Mouse (Mus musculus): Measurements from ENCODE around the gene Ptpn12.

The Ptpn12 gene

DNA sequence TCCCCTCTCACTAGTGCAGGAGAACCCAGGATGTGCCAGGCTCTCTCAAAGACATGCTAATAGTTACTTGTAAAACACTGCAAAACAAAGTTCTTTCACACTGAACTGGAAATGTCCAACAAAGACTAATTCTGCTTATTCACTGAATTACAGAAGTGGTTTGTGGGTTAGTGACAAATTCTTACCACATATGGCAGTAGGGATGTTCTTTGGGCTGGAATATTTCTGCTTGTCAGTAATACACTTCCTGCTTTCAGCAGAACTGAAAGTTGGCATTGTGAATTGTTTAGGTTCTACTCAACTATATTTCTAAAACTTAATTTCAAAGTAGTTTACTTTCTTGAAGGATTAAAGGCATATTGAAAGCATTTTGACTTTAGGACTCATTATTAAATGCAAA is 25.5 kb downstream of the Ptpn12 start:
- DNase-seq (ENCODE audit: inconsistent ontology term): peak; percentile 58

- no peak for DNase-seq (ENCODE audit: inconsistent ontology term)
Measured at GRCm38 (mm10) chr5:21017075-21017474, 38.6 kb downstream of the Ptpn12 start.

- DNase-seq (ENCODE audit: inconsistent ontology term): no peak
Measured at GRCm38 (mm10) chr5:21010908-21011307, 44.8 kb downstream of the Ptpn12 start.

DNA sequence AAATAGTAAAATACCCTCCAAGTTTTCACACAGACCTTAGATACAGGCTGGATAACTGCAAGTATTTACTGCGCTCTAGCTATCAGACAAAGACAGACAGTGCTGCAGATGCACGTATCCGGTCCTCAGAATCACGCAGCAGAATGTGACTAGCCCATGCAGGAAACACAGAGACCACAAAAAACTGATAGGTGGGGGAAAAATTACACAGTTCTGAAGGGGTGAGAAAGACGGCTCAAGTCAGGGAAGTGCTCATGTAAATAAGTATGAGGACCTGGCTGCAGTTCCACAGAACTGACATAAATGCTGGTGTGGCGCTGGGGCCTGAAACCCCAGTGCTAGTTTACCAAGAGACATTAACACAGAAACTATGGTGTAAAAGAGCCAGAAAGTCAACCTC is 53.0 kb downstream of the Ptpn12 start:
- DNase-seq (ENCODE audit: inconsistent ontology term): no peak

GRCm38 (mm10) chr5:21001622-21002315 is 53.9 kb downstream of the Ptpn12 start:
- no peak for DNase-seq (ENCODE audit: inconsistent ontology term)

DNA sequence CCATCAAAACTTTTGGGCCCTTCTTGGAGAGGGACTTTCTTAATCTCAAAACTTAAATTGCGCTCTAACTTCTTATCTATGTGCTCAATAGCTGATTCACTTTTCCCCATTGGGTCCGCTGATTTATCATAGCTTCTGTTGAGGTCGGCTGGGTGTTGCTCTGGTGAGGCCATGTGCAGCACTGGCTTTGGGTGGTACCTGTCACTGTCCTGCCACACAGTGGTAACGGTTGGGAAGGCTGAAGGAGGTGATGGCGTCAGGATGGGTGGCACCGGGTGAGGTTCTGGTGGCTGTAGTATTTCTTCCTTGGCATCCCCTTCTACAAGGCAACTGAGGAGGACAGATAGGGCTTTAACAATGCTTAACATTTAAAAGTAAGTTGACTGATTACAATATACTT is 57.3 kb downstream of the Ptpn12 start:
- no peak for DNase-seq (ENCODE audit: inconsistent ontology term)

DNA sequence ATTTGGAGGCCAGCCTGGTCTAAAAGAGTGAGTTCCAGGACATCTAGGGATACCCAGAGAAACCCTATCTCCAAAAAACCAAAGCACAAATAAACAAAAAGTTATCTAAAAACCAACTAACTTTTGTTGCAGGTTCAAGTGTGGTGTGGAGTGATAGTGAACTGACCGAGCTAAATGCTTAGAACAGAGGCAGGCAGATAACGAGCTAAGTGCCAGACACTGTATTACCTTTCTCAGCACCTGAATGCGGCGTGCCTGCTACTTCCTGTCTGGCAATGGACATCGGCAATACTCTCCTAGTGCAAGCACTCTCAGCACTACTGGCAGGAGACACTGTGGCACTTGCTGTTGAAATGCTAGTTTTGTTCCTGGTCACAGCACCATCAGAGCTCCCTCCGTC is 58.2 kb downstream of the Ptpn12 start:
- no peak for DNase-seq (ENCODE audit: inconsistent ontology term)

DNA sequence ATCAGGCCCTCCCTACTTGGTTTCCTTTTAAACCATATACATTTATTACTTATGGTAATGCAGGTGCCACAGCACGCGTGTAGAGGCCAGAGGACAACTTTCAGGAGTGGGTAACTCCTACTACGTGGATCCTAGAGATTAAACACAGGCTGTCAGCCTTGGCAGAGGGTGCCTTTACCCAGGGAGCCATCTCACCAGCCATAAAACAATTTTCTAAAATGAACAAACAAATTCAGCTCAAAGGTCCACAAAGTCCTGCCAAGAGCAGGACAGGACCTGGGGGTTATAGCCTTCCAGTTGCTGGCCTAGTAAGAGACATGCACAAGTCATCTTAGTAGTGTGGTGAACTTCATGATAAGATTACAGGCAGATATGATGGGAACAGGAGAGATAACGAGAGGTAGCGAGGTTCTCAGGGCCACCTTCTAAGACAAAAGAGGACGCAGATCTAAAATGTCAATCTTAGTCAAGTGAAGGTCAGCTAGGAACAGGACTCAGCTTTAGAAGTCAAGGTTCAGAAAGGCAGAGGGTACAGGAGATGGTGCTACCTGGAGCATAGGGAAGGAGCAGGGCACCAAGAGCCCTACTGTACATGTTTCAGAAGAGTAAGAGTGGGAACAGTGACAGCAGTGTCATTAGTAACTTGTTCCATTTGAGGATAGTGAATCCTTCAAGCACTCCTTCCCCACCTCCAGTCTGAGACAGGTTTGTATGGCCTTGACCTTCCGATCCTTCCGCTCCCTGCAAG is 65.5 kb downstream of the Ptpn12 start:
- no peak for DNase-seq (ENCODE audit: inconsistent ontology term)

DNA sequence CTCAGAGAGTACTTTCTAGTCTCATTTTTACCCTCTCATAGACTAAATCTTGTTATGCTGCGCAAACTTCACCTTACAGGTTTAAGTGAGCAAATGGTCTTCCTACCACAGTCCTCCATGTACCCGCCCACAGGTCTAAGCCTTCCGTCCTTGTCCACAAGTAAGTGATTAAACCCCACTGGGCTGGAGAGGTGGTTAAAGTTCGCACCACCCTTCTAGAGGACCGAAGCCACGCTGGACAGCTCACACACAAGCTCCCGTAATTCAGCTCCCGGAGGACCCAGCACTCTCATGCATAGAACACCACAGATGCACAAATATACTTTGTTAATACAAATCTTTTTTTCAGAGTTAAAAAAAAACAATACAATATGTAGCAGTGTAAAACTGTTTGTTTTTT is 69.4 kb downstream of the Ptpn12 start:
- no peak for DNase-seq (ENCODE audit: inconsistent ontology term)

DNA sequence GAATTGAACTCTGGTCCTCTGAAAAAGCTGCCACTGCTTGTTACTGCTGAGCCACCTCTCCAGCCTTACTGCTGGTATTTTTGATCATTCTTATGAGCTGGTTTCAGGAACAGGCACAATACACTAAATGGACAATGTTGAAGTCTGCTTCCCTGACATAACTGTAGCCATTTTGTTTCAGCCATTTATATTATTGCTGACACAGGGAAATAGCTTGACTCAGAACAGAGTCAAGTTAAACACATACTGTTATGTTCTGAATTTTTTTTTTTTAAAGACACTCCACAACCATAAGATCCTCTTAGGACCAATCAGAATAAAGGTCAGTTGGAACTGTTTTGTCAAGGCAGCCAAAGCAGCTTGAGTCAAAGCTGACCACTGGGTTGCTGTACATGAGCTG is 72.2 kb downstream of the Ptpn12 start:
- DNase-seq (ENCODE audit: inconsistent ontology term): no peak

- no peak for DNase-seq (ENCODE audit: inconsistent ontology term)
Measured at GRCm38 (mm10) chr5:20974690-20975089, 81.0 kb downstream of the Ptpn12 start.

- DNase-seq (ENCODE audit: inconsistent ontology term): no peak
Measured at GRCm38 (mm10) chr5:20973999-20974398, 81.7 kb downstream of the Ptpn12 start.

DNA sequence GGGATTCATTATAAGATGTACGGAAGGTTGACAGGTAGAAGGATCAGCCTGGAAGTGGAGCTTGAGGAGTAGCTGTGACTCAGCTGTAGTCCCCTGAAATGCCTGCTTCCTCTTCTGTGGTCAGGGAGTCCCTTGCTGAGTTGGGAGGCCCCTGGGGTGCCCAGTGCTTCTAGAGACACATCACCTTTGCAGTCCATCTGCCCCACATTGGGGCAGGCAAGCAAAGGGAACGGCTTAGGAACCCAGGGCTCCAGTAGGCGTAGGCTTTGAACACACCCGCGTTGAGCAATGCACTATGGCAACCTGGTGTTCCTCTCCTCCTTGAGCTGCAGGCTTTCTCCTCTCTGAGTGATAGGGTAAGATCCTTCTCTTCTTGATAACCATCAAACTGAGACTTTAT is 82.6 kb downstream of the Ptpn12 start:
- no peak for DNase-seq (ENCODE audit: inconsistent ontology term)

GRCm38 (mm10) chr5:20968963-20969362 is 86.7 kb downstream of the Ptpn12 start:
- DNase-seq (ENCODE audit: inconsistent ontology term): peak; percentile 31

GRCm38 (mm10) chr5:20968493-20968892 is 87.2 kb downstream of the Ptpn12 start:
- no peak for DNase-seq (ENCODE audit: inconsistent ontology term)

DNA sequence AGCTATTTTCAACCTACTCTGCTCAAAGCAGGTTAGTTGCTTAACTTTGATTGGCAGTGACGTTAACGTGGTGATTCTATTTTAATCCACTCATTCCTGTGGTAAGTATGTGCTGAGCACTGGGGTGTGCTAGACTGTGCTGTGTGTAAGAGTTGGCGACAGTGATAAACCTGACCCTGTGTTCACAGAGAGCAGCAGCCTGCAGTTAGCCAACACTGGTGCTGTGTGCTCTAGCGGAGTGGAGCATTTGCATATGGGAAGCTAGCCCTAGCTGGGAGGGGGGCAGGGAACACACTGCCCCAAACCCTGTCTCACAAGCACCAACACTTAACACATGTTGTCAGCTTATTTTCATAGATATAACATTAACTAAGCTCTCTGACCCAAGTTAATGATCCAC is 87.8 kb downstream of the Ptpn12 start:
- DNase-seq (ENCODE audit: inconsistent ontology term): peak; percentile 39

- DNase-seq (ENCODE audit: inconsistent ontology term): no peak
Measured at GRCm38 (mm10) chr5:20964446-20964845, 91.3 kb downstream of the Ptpn12 start.

GRCm38 (mm10) chr5:20963295-20963694 is 92.4 kb downstream of the Ptpn12 start:
- peak; percentile 62 for DNase-seq (ENCODE audit: inconsistent ontology term)

- DNase-seq (ENCODE audit: inconsistent ontology term): no peak
Measured at GRCm38 (mm10) chr5:20960927-20961326, 94.8 kb downstream of the Ptpn12 start.

GRCm38 (mm10) chr5:20956298-20956697 is 99.4 kb downstream of the Ptpn12 start, which contains the start of gene Rsbn1l:
Gene Rsbn1l, minus strand, starts transcription at chr5:20956398.
- no peak for DNase-seq (ENCODE audit: inconsistent ontology term)

DNA sequence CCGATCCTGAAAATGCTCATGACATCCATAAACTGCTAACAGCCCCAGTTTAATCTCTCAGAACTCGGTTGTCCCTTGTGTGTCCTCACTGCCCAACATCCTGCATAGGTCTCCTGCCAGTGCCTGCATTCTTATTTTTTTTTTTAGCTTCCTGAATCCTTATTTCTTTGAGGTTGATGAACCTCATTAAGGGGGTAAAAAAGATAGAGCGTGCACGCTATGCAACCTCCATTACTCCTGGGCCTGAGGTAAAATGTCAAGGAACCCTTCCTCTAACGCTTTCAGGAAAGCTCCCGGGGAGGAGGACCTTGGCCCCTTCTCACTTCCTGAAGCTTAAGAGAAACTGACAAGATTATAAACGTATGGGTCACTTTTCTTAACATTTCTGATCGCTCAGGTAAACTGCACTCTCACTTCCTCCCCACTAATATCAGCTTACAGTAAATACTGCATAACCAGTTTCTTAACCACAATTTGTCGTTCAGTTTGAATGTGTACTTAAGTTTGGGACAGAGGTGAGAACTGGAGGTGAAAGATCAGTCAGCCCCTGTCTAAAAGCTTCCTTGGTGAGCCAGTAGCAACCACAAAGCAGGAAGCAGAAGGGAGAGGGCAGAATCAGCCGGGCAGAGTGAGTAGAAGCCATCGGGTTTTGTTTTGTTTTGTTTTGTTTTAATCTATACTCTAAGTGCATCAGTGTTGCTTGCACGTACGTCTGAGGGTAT is 100.4 kb downstream of the Ptpn12 start:
- DNase-seq (ENCODE audit: inconsistent ontology term): no peak

DNA sequence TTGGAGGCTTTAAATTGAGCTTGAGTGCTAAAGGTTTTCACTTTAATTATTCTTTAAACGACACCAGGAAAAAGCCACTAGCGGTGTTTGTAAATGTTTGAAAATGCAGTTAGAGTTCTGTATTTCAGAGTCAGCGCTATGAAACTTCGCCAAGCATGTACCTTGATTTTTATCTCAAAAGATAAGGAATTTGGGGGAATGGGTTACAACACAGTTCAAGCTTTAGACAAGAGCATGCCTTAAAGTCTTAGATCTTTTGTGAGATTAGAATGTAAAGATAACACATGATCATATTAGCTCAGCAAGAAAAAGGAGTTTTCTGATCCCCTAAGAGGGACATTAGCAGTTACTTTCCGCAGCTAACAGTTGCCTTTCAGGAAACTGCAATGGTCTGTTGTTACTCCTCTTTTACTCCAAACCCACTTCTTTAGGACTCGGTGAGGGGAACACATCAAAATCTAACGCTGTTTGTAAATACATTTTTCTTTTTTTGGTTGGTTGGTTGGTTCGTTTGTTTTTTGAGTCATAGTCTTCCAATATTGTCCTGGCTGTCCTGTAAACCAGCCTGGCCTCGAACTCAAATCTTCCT is 103.3 kb downstream of the Ptpn12 start:
- no peak for DNase-seq (ENCODE audit: inconsistent ontology term)
